Mouse (Mus musculus) right cerebral cortex, postnatal 14 days (tissue): ENCODE data around the gene Ccdc86.

Source experiments
- DNase-seq: peaks from one replicate; pipeline ENCODE4 v3.0.0; 2022

The Ccdc86 gene

GRCm38 (mm10) chr19:10949112-10949511 is at the start of gene Ccdc86:
Ccdc86 (minus strand) TSS chr19:10949266.
- peak; percentile 97 for DNase-seq

GRCm38 (mm10) chr19:10993150-10993549 is 44.1 kb upstream of the Ccdc86 start, which contains the start of gene Ms4a15:
Ms4a15 (minus strand) TSS chr19:10993250.
- no peak for DNase-seq

DNA sequence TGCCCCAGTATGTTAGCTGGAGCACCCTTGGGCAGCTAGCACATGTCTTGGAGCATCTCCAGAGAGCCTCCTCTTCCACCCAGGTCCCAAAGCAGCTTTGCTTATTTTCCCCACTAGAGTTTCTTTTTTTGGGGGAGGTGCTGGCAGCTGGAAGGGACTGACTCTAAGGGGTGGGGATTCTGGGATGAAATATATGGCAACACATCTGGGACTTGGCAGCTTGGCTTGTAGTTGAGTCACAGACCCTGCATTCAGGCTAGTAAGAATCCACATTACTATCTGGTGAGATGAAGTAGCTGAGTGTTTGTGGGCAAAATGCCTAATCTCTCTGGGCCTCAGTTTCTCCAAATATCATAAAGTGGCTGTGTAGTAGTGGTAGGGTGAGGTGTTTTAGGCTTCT is 42.8 kb upstream of the Ccdc86 start:
- no peak for DNase-seq

DNA sequence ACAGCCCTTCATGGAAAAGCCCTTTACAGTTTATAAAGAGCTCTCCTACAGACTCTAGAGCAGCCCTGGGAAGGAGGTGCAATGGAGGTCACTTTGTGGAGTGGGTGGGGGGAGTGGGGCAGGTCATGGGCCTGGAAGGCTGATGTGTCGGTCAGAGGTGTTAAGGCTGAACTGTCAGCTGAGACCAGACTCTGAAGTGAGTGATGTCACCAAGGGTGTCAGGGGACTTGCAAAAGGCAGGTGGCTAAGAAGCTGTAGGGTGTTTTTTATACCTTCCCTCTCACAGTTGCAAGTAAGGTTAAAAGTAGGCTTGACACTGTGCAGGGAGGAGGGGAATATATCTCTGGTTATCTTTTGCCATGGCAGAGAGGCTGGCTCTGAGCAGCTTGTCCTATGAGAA is 41.7 kb upstream of the Ccdc86 start:
- DNase-seq: no peak

GRCm38 (mm10) chr19:10988563-10988962 is 39.5 kb upstream of the Ccdc86 start:
- no peak for DNase-seq

- no peak for DNase-seq
These were observed 36.8 kb upstream of the Ccdc86 start for GRCm38 (mm10) chr19:10985889-10986288.

DNA sequence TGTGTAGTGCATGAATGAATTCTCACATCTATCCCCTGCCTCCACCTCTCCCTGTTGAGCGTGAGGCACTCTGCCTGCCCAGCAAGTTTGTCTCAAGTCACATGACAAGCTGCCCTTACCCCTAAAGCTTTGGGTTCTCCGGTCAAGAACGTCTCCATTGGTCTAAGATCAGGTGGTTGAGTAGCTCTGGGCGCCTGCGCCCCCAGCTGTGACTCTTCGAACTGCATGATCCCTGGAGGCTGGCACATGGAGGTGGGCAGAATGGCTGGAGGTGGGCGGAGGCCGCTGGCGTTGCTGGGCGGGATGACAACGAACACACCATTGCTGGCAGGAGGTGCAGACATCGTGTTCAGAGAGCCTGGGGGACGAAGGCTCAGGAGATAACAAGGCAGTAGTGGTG is 35.5 kb upstream of the Ccdc86 start:
- no peak for DNase-seq

- DNase-seq: no peak
These were observed 34.1 kb upstream of the Ccdc86 start for GRCm38 (mm10) chr19:10983146-10983545.

DNA sequence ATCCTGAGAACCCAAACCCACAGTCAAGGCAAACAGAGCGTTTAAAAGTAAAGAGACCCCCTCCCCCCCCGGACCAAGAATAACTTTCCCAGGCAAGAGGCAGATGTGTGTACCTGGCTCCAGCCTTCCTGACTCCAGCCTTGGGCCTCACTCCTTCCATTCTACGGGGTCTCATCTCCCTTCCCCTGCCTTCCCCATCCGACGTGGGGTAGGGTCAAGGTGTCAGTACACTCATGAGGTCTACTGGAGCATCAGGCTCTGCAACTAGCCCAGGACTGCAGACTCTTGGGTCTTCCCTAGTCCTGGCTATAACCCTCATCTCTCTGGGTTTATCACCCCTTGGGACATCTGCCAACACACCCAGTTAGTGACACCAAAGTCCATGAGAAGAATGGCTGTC is 31.1 kb upstream of the Ccdc86 start:
- no peak for DNase-seq

DNA sequence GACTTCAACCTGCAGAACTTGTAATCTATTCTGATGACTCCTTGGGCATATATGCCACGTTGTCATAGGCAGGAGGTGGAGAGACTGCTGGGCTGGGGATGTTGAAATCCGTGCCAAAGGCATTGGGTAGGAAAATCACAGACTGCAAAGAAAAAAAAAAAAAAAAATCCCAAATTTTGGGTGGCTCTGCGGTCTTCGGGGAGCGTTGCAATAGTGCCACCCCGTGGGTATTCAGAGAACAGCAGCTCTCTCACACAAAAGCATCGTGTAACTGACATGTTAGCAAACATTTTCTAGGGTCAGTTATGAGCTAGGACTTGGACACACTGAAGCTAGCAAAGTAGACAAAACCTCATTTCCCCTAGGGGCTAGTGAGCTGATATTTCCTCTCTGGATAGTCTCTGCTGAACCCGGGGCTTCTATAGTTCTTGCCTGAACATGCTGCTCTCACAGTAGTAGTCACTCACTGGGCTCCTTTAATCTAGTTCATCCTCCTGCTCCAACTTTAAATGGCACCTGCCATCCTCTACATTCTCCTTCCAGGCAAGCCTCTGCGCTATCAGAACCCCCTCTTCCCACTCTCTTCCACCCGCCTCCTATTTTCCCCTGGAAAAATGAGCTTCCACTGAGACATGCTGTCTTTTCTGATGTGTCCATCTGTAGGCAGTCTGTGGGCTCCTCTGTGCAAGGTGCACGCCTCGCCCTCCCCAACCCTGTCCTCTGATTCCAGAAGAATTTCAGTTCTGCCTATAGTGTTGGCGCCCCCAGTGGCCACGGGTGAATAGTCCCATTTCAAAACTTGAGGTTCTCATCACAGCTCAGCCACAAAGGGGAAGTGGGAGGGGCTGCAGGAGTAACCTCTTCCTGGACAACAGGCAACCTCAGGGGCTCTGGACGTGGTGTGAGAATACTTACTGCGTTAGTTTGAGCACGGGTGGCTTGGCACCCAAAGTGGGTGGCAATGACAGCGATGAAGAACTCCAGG is 30.4 kb upstream of the Ccdc86 start:
- peak; percentile 83 for DNase-seq

DNA sequence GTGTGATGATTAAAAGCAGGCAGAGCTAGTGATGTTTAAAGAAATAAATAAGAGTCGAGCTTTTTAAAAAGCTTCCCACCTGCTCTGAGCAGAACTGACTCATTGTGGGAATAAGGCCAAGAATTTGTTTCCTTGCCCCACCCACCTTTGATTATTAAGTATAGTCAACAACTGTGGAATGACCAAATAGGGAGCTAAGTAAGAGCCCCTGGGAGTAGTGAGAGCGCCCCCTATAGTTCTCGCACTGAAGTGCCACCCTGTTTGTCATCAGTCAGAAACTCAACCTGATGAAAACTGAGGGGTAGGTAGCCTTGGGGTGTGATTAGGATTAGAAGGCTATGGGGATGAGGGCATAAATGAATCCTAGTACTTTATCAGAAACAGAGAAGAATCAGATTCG is 27.3 kb upstream of the Ccdc86 start:
- DNase-seq: no peak

- DNase-seq: no peak
These were observed 26.1 kb upstream of the Ccdc86 start for GRCm38 (mm10) chr19:10975187-10975586.

DNA sequence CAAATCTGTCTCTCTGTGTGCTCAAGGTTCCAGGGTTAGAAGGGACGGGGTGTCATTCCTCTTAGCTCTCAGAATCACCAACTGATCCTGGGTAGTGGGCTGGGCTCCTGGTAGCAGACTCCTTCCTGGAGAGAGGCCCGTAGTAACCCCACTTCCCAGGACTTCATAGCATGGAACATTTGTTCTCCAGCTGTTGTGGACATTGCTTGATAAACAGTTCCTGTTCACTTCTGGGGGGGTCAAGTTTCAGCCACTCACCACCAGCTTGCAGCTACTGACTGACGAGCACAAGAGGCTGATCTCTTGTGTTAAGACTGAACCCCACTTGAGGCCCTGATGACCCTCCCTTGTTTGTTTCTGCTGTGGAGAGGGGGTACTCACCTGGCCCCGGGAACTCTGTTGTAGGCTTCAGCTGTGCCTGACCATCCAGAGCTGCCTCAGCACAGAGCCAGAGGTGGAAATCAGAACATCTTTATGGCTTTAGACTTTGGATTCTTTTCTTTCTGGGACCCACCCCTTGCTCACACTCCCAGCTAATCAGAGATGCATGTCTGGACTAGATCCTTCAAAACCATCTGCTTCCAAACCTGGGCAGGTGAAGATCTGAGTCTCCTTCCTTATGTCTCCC is 25.3 kb upstream of the Ccdc86 start, which contains the start of gene Ms4a10:
TSS of gene Ms4a10 (minus strand) at position 433 of the 628 bp plus-strand sequence.
- no peak for DNase-seq

DNA sequence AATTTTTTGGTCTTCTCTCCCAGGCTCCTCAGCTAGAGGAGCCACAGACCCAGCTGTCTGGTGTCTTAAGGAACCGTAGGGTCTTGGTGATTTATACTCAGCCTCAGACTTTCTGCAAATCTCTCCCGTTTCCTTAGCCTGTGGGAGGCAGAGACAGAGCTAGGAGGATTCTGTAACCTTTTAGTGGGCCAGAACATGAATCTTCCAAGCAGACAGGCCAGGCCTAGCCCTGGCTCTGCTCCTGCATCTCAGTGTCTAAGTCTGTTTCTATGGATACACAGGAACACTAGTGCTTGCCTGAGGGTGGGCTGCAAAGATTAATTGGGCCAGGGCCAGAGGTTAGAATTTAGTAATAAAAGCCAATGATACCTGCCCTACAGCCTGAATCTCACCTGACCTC is 24.1 kb upstream of the Ccdc86 start:
- DNase-seq: no peak

- DNase-seq: no peak
These were observed 23.6 kb upstream of the Ccdc86 start for GRCm38 (mm10) chr19:10972660-10973059.

GRCm38 (mm10) chr19:10970457-10970856 is 21.4 kb upstream of the Ccdc86 start:
- DNase-seq: no peak

DNA sequence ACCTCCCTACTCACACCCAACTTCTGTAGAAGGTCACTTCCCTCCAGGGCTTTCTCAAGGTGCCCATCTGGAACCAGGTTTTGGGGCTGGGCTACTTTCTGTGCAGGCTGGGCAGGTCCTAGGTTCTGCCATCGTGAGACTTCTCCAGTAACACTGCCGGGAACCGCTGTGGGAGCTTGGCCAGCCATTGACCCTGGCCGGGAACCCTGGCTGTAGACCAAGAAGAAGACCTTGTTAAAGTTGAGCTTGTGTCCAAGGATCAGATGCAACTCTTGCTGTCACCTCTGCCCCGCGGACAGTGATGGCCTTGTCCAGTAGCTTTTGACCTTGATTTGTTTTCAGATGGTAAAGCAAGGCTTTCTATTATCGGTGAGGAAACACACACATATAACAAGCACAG is 19.5 kb upstream of the Ccdc86 start:
- DNase-seq: no peak

- DNase-seq: no peak
These were observed 16.7 kb upstream of the Ccdc86 start for GRCm38 (mm10) chr19:10965721-10966120.

- no peak for DNase-seq
These were observed 10.9 kb upstream of the Ccdc86 start for GRCm38 (mm10) chr19:10959978-10960346.

GRCm38 (mm10) chr19:10959085-10959977 is 10.3 kb upstream of the Ccdc86 start:
- no peak for DNase-seq

- DNase-seq: peak; percentile 39
These were observed 3.2 kb upstream of the Ccdc86 start for GRCm38 (mm10) chr19:10952021-10952939.

DNA sequence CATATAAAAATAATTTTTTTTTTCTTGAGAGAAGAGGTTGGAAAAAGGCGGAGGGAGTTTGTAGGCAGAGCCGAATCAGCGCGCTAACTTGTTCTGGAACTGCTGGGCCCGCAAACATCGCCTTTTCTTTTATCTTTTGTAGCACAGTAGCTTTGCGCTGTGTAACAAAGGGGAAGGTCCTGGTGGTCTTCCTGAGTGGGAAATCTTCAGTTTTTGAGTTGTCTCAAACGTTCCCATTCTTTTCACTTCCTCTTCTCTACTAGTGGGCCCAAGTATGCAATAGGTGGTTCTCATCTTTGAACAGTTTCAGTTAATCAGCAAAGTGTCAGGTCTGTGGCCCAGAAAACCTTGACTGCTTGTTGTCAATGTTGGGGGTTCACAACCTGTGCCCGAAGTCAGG is 492 bp upstream of the Ccdc86 start:
- no peak for DNase-seq
